Mouse (Mus musculus) embryonic facial prominence, embryonic 10.5 days (tissue): Measurements from ENCODE around the gene Cd86. TPM values are rescaled to one million over a fixed set of nuclear protein-coding genes. Genes with fewer than 3 reads are reported as not detected.

Experiments used
- DNase-seq: peaks from one replicate; pipeline ENCODE4 v3.0.0-alpha.2; 2017; ENCODE audit warnings: low spot score
- H3K27ac ChIP-seq: fragments of 300-500 bp; sonication (generic); replicated peaks from 2 replicates; pipeline ENCODE4 v1.5.1; 2016; ENCODE audit warnings: mild to moderate bottlenecking
- H3K27me3 ChIP-seq: fragments of 300-500 bp; sonication (generic); replicated peaks from 2 replicates; pipeline ENCODE4 v1.6.1; 2016; ENCODE audit warnings: low read depth, mild to moderate bottlenecking; ENCODE audit not compliant: poor library complexity, severe bottlenecking
- H3K36me3 ChIP-seq: fragments of 300-500 bp; sonication (generic); replicated peaks from 2 replicates; pipeline ENCODE4 v1.6.1; 2016; ENCODE audit warnings: mild to moderate bottlenecking, moderate library complexity
- H3K4me1 ChIP-seq: fragments of 300-500 bp; sonication (generic); 2 replicates; pipeline ENCODE4 v1.6.1; 2016
- H3K4me3 ChIP-seq: fragments of 300-500 bp; sonication (generic); 2 replicates; pipeline ENCODE4 v1.5.1; 2016; ENCODE audit warnings: mild to moderate bottlenecking, moderate library complexity
- H3K9me3 ChIP-seq: fragments of 300-500 bp; sonication (generic); 2 replicates; pipeline ENCODE4 v1.6.1; 2016; ENCODE audit warnings: mild to moderate bottlenecking
- WGBS: fragments of 180-500 bp; shearing (Covaris S2); methylation state at CpG from one replicate; pipeline ENCODE4 v1.1.7; 2016; 5-methylcytosine and 5-hydroxymethylcytosine counted together
- polyA plus RNA-seq: library from polyadenylated mRNA; unstranded; fragments of >200 nt; fragmentation: Nextera tagmentation; extraction: Ambion mirVana; gene quantifications from 2 replicates; pipeline ENCODE4 v1.2.1, GENCODE M21; 2016

The Cd86 gene
- polyA plus RNA-seq, 1 experiment from 2014 or later: 0.93 TPM

GRCm38 (mm10) chr16:36681829-36682228 lies 15.9 kb upstream of the Cd86 start:
- H3K27me3 ChIP-seq: no peaks in the 10 kb centered on the region
- H3K4me1 ChIP-seq: no peaks in the 10 kb centered on the region
- H3K27ac ChIP-seq: no peak overlapping the region
- WGBS: 91% methylated on average over 3 of the region's 3 CpGs
- H3K9me3 ChIP-seq: no peaks in the 10 kb centered on the region
- no peak for DNase-seq
- H3K36me3 ChIP-seq: no peaks in the 10 kb centered on the region
- H3K4me3 ChIP-seq: no peak overlapping the region

GRCm38 (mm10) chr16:36675902-36676301 lies 10.0 kb upstream of the Cd86 start:
- no peaks in the 10 kb centered on the region for H3K36me3 ChIP-seq
- H3K4me1 ChIP-seq: no peaks in the 10 kb centered on the region
- no peaks in the 10 kb centered on the region for H3K27me3 ChIP-seq
- no peak for DNase-seq
- WGBS: 95% methylated on average over 2 of the region's 2 CpGs
- no peak overlapping the region for H3K27ac ChIP-seq
- no peaks in the 10 kb centered on the region for H3K9me3 ChIP-seq
- H3K4me3 ChIP-seq: no peak overlapping the region

GRCm38 (mm10) chr16:36675304-36675703 lies 9.4 kb upstream of the Cd86 start:
- Histone ChIP-seq H3K4me3 (no peak overlapping the region), H3K9me3 (no peaks in the 10 kb centered on the region), H3K4me1 (no peaks in the 10 kb centered on the region), H3K36me3 (no peaks in the 10 kb centered on the region), H3K27ac (no peak overlapping the region), H3K27me3 (no peaks in the 10 kb centered on the region)
- no peak for DNase-seq
- 48% methylated on average over 2 of the region's 2 CpGs for WGBS

GRCm38 (mm10) chr16:36674457-36675204 lies 8.8 kb upstream of the Cd86 start:
- Histone ChIP-seq H3K4me1 (no peaks in the 10 kb centered on the region), H3K27me3 (no peaks in the 10 kb centered on the region), H3K4me3 (no peak overlapping the region), H3K9me3 (no peaks in the 10 kb centered on the region), H3K36me3 (no peaks in the 10 kb centered on the region), H3K27ac (no peak overlapping the region)
- no peak for DNase-seq
- WGBS: 73% methylated on average over 7 of the region's 7 CpGs

- no peak for DNase-seq
Observed at GRCm38 (mm10) chr16:36673196-36673595, 7.3 kb upstream of the Cd86 start.

GRCm38 (mm10) chr16:36670590-36670989 lies 4.7 kb upstream of the Cd86 start:
- H3K27ac ChIP-seq: no peak overlapping the region
- H3K9me3 ChIP-seq: no peaks in the 10 kb centered on the region
- no peaks in the 10 kb centered on the region for H3K36me3 ChIP-seq
- no peaks in the 10 kb centered on the region for H3K27me3 ChIP-seq
- H3K4me3 ChIP-seq: no peak overlapping the region
- no peak for DNase-seq
- no peaks in the 10 kb centered on the region for H3K4me1 ChIP-seq
- 83% methylated on average over 3 of the region's 3 CpGs for WGBS

More at GRCm38 (mm10) chr16:36673196-36673595, 7.3 kb upstream of the Cd86 start:
- Histone ChIP-seq H3K27ac (no peak overlapping the region), H3K36me3 (no peaks in the 10 kb centered on the region), H3K4me1 (no peaks in the 10 kb centered on the region), H3K27me3 (no peaks in the 10 kb centered on the region), H3K9me3 (no peaks in the 10 kb centered on the region), H3K4me3 (no peak overlapping the region)
- WGBS: 88% methylated on average over 4 of the region's 4 CpGs

- Histone ChIP-seq H3K9me3 (no peaks in the 10 kb centered on the region), H3K36me3 (no peaks in the 10 kb centered on the region), H3K4me1 (no peaks in the 10 kb centered on the region), H3K27ac (no peak overlapping the region), H3K4me3 (no peak overlapping the region), H3K27me3 (no peaks in the 10 kb centered on the region)
- WGBS: 90% methylated on average over 10 of the region's 10 CpGs
- DNase-seq: no peak
Observed at GRCm38 (mm10) chr16:36666448-36667017, 652 bp upstream of the Cd86 start.

GRCm38 (mm10) chr16:36663484-36663883 lies 2.4 kb downstream of the Cd86 start:
- Histone ChIP-seq H3K36me3 (no peaks in the 10 kb centered on the region), H3K4me3 (no peak overlapping the region), H3K9me3 (peaks cover 2% of the 10 kb centered on the region; the same call in 1 of the 2 replicates), H3K27me3 (no peaks in the 10 kb centered on the region), H3K4me1 (no peaks in the 10 kb centered on the region), H3K27ac (no peak overlapping the region)
- WGBS: 89% methylated on average over 5 of the region's 5 CpGs
- no peak for DNase-seq

GRCm38 (mm10) chr16:36661330-36661729 lies 4.6 kb downstream of the Cd86 start:
- no peaks in the 10 kb centered on the region for H3K36me3 ChIP-seq
- H3K9me3 ChIP-seq: peaks cover 7% of the 10 kb centered on the region; the same call in 1 of the 2 replicates
- H3K4me1 ChIP-seq: no peaks in the 10 kb centered on the region
- WGBS: 87% methylated on average over 10 of the region's 10 CpGs
- DNase-seq: no peak
- H3K27me3 ChIP-seq: no peaks in the 10 kb centered on the region
- H3K4me3 ChIP-seq: no peak overlapping the region
- no peak overlapping the region for H3K27ac ChIP-seq

GRCm38 (mm10) chr16:36655910-36656309 lies 10.0 kb downstream of the Cd86 start:
- no peaks in the 10 kb centered on the region for H3K4me1 ChIP-seq
- 89% methylated on average over 4 of the region's 4 CpGs for WGBS
- H3K36me3 ChIP-seq: no peaks in the 10 kb centered on the region
- H3K27me3 ChIP-seq: no peaks in the 10 kb centered on the region
- H3K27ac ChIP-seq: no peak overlapping the region
- H3K9me3 ChIP-seq: peaks cover 7% of the 10 kb centered on the region; the same call in 1 of the 2 replicates
- no peak for DNase-seq
- no peak overlapping the region for H3K4me3 ChIP-seq

- 89% methylated on average over 1 of the region's 1 CpGs for WGBS
- no peak for DNase-seq
Observed at GRCm38 (mm10) chr16:36655199-36655598, 10.7 kb downstream of the Cd86 start.

GRCm38 (mm10) chr16:36651174-36651766 lies 14.6 kb downstream of the Cd86 start:
- H3K27ac ChIP-seq: no peak overlapping the region
- no peaks in the 10 kb centered on the region for H3K4me1 ChIP-seq
- H3K4me3 ChIP-seq: no peak overlapping the region
- no peaks in the 10 kb centered on the region for H3K27me3 ChIP-seq
- H3K9me3 ChIP-seq: no peaks in the 10 kb centered on the region
- no peak for DNase-seq
- no peaks in the 10 kb centered on the region for H3K36me3 ChIP-seq
- 64% methylated on average over 6 of the region's 6 CpGs for WGBS

More at GRCm38 (mm10) chr16:36655199-36655598, 10.7 kb downstream of the Cd86 start:
- Histone ChIP-seq H3K4me3 (no peak overlapping the region), H3K27ac (no peak overlapping the region), H3K27me3 (no peaks in the 10 kb centered on the region), H3K4me1 (no peaks in the 10 kb centered on the region), H3K36me3 (no peaks in the 10 kb centered on the region), H3K9me3 (peaks cover 7% of the 10 kb centered on the region; the same call in 1 of the 2 replicates)

- 87% methylated on average over 4 of the region's 4 CpGs for WGBS
- DNase-seq: no peak
- H3K27me3 ChIP-seq: no peaks in the 10 kb centered on the region
- no peaks in the 10 kb centered on the region for H3K9me3 ChIP-seq
- H3K4me3 ChIP-seq: no peak overlapping the region
- no peaks in the 10 kb centered on the region for H3K36me3 ChIP-seq
- H3K27ac ChIP-seq: no peak overlapping the region
- no peaks in the 10 kb centered on the region for H3K4me1 ChIP-seq
Observed at GRCm38 (mm10) chr16:36650511-36650910, 15.4 kb downstream of the Cd86 start.
